Mouse (Mus musculus) kidney, embryonic 15.5 days (tissue): ENCODE measurements around the gene Adgrd1. TPM values are rescaled to one million over a fixed set of nuclear protein-coding genes. Genes with fewer than 3 reads are reported as not detected.

ENCODE experiments used
- ATAC-seq: fragments of 200-750 bp; cut with Nextera tagmentation; replicated peaks from 2 replicates; pipeline ENCODE4 v1.8.0; 2017; ENCODE audit warnings: moderate TSS enrichment; ENCODE audit not compliant: low FRiP score
- H3K27ac ChIP-seq: fragments of 300-500 bp; sonication (generic); 2 replicates; pipeline ENCODE4 v1.5.1; 2015; ENCODE audit warnings: mild to moderate bottlenecking, inconsistent platforms
- H3K27me3 ChIP-seq: fragments of 300-500 bp; sonication (generic); 2 replicates; pipeline ENCODE4 v1.6.1; 2015; ENCODE audit warnings: inconsistent platforms
- H3K36me3 ChIP-seq: fragments of 300-500 bp; sonication (generic); 2 replicates; pipeline ENCODE4 v1.6.1; 2015; ENCODE audit warnings: inconsistent platforms
- H3K4me1 ChIP-seq: fragments of 300-500 bp; sonication (generic); 2 replicates; pipeline ENCODE4 v1.6.1; 2015; ENCODE audit warnings: inconsistent platforms
- H3K4me2 ChIP-seq: fragments of 300-500 bp; sonication (generic); 2 replicates; pipeline ENCODE4 v1.6.1; 2015; ENCODE audit warnings: moderate library complexity, mild to moderate bottlenecking, inconsistent platforms
- H3K4me3 ChIP-seq: fragments of 300-500 bp; sonication (generic); replicated peaks from 2 replicates; pipeline ENCODE4 v1.5.1; 2015; ENCODE audit warnings: mild to moderate bottlenecking, inconsistent platforms
- H3K9ac ChIP-seq: fragments of 300-500 bp; sonication (generic); 2 replicates; pipeline ENCODE4 v1.6.1; 2015; ENCODE audit warnings: mild to moderate bottlenecking, inconsistent platforms
- H3K9me3 ChIP-seq: fragments of 300-500 bp; sonication (generic); replicated peaks from 2 replicates; pipeline ENCODE4 v1.6.1; 2016; ENCODE audit warnings: inconsistent platforms
- WGBS: fragments of 180-500 bp; shearing (Covaris S2); methylation state at CpG from one replicate; pipeline ENCODE4 v1.1.7; 2015; ENCODE audit warnings: mixed read lengths; 5-methylcytosine and 5-hydroxymethylcytosine counted together
- polyA plus RNA-seq: library from polyadenylated mRNA; unstranded; fragments of >200 nt; fragmentation: Nextera tagmentation; extraction: Ambion mirVana; gene quantifications from 2 replicates; pipeline ENCODE4 v1.2.1, GENCODE M21; 2015

The Adgrd1 gene
- polyA plus RNA-seq, 1 experiment from 2014 or later, result 1.8 TPM

DNA sequence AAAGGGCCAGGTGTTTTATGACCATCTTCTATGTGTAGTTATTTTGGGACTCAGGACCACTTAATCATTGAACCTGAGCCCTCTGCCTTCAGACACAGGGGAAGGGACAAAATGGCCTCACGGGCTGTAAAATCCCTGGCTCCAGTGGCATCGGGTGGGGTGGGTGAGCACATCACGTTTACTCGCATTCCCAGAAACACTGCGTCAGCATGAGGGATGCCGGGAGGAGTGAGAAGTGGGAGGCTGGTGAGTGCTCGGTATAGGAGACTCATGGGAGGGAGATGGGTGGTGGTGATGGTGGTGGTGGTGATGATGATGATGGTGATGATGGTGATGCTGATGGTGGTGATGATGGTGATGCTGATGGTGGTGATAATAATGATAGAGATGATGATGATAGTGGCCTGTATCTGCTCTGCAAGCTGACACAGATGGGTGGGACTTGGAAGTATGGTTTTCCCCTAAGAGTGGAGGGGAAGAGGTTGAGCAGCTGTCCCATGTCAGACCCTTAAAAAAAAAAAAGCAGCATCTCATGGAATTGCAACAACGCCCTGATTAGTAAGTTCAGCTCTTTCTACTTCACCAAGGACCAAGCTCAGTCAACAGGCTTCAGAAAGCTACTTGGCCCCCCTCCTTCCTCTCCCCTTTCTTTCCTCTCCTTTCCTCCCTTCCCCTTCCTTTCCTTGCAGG, 29.9 kb upstream of the Adgrd1 start:
- H3K4me1 ChIP-seq, result peaks cover 37% of the 10 kb centered on the region
- H3K36me3 ChIP-seq, result no peaks in the 10 kb centered on the region
- H3K4me2 ChIP-seq, result no peak overlapping the region
- no peak overlapping the region for H3K27ac ChIP-seq
- peaks cover 25% of the 10 kb centered on the region for H3K27me3 ChIP-seq
- no peaks in the 10 kb centered on the region for H3K9me3 ChIP-seq
- WGBS, result 43% methylated on average over 8 of the region's 8 CpGs
- H3K4me3 ChIP-seq, result no peak overlapping the region
- no peak for ATAC-seq
- H3K9ac ChIP-seq, result no peak overlapping the region

DNA sequence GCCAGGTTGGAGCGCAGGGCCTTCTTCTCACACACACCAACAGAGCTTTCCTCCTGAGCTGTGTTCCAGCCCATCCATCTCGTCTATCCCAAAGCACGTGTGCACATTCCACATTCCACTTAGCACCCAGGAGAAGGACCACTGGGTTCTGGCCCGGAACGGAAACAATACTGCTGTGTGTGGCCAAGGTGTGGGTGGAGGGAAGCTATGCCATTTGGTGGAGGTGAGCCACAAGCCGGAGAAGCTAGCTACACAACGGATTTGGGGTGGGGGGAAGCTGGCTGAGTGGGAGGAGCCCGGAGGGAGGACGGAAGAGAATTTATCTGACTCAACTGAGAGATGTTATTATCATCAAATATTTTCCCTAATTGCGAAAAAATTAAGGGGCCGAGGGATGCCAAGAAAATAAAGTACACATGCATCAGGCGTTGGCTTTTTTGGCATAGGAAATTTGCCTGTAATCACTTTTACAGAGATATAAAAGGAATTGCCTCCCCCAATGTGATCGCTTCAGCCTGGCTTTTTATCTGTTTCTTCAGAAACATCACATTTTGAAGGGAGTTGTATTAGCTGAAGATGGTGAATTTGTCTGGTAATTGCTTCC, 29.2 kb upstream of the Adgrd1 start:
- no peak overlapping the region for H3K4me2 ChIP-seq
- WGBS, result 56% methylated on average over 13 of the region's 13 CpGs
- H3K4me1 ChIP-seq, result peaks cover 37% of the 10 kb centered on the region
- ATAC-seq, result no peak
- no peaks in the 10 kb centered on the region for H3K36me3 ChIP-seq
- no peak overlapping the region for H3K4me3 ChIP-seq
- peaks cover 19% of the 10 kb centered on the region for H3K27me3 ChIP-seq
- no peaks in the 10 kb centered on the region for H3K9me3 ChIP-seq
- H3K9ac ChIP-seq, result no peak overlapping the region
- H3K27ac ChIP-seq, result no peak overlapping the region

DNA sequence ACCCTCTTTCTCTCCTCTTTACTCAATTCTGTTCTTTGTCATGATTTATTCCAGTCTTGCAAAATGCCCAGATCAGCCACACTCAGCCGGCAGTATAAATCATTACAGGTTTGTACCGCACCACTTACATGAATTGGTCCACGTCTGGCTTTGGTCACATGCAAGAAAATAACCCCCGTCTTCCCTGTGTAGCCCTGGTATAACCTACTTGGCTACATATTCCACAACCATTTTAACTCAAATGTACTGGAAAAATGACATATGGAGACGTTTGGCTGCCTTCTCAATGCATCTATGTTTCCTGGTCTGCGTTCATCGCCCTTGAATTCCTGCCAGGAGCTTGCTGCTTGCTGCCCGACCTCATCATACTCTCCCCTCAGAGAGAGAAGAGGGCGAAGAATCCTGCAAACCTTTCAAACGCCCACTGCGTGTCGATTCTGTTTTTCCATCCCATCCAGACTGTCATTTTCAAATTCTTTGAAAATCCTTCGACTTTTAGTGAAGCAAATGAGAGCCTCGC, 24.7 kb upstream of the Adgrd1 start:
- no peaks in the 10 kb centered on the region for H3K36me3 ChIP-seq
- H3K4me2 ChIP-seq, result no peak overlapping the region
- H3K27ac ChIP-seq, result no peak overlapping the region
- no peaks in the 10 kb centered on the region for H3K9me3 ChIP-seq
- no peak overlapping the region for H3K4me3 ChIP-seq
- H3K9ac ChIP-seq, result no peak overlapping the region
- H3K4me1 ChIP-seq, result peaks cover 11% of the 10 kb centered on the region
- whole genome bisulfite sequencing, result 72% methylated on average over 14 of the region's 14 CpGs
- ATAC-seq, result no peak
- H3K27me3 ChIP-seq, result 0 out of 2 replicates have a peak, but pooled peaks cover 5% of the 10 kb centered on the region

DNA sequence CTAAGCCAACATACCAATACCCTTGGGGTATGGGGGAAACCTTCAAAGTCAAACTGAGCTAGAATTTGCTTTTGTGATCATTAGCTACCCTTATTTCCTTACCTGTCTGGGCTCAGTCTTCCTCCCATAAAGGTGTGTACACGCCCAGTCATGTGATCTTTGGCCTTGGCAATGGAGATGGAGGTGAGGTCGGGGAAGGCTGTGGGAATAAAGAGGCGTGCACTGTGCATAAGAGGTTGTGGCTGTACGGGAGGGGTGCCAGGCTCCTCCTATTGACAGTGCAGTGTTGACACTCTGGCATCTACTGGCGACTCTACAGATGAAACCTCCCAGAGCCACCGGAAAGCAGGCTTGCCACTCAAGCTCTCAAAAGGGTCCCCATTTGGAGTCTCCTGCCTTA, 23.1 kb upstream of the Adgrd1 start:
- ATAC-seq, result no peak
- WGBS, result 83% methylated on average over 6 of the region's 6 CpGs
- Histone ChIP-seq H3K36me3 (no peaks in the 10 kb centered on the region), H3K27ac (no peak overlapping the region), H3K4me2 (no peak overlapping the region), H3K4me1 (peaks cover 5% of the 10 kb centered on the region), H3K27me3 (0 out of 2 replicates have a peak, but pooled peaks cover 5% of the 10 kb centered on the region), H3K9ac (no peak overlapping the region), H3K4me3 (no peak overlapping the region), H3K9me3 (no peaks in the 10 kb centered on the region)

DNA sequence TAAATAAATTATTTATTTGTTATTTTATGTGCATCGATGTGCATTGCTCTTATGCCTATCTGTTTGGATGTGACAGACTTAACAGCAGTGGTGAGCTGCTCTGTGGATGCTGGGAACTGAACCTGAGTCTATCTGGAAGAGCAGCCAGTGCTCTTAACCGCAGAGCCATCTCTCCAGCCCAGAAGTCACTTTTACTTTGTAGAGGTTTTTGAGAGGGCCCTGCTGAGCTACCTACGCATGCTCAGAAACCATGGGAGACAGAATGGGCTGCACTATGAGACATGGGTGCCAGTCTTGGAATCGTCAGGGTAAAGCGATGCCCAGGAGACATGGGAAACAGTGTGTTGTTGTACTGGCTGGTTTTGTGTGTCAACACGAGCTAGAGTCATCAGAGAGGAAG, 20.5 kb upstream of the Adgrd1 start:
- H3K9me3 ChIP-seq, result no peaks in the 10 kb centered on the region
- H3K27ac ChIP-seq, result no peak overlapping the region
- no peak overlapping the region for H3K4me3 ChIP-seq
- 0 out of 2 replicates have a peak, but pooled peaks cover under 1% of the 10 kb centered on the region for H3K27me3 ChIP-seq
- no peaks in the 10 kb centered on the region for H3K36me3 ChIP-seq
- ATAC-seq, result no peak
- H3K4me2 ChIP-seq, result no peak overlapping the region
- no peak overlapping the region for H3K9ac ChIP-seq
- 91% methylated on average over 6 of the region's 6 CpGs for WGBS
- H3K4me1 ChIP-seq, result 0 out of 2 replicates have a peak, but pooled peaks cover under 1% of the 10 kb centered on the region

- Histone ChIP-seq H3K4me3 (no peak overlapping the region), H3K27ac (no peak overlapping the region), H3K9ac (no peak overlapping the region), H3K4me2 (no peak overlapping the region), H3K9me3 (no peaks in the 10 kb centered on the region), H3K4me1 (no peaks in the 10 kb centered on the region), H3K36me3 (no peaks in the 10 kb centered on the region), H3K27me3 (no peaks in the 10 kb centered on the region)
- no peak for ATAC-seq
- 89% methylated on average over 5 of the region's 5 CpGs for WGBS
Measured at GRCm38 (mm10) chr5:129077240-129077639, 19.3 kb upstream of the Adgrd1 start.

DNA sequence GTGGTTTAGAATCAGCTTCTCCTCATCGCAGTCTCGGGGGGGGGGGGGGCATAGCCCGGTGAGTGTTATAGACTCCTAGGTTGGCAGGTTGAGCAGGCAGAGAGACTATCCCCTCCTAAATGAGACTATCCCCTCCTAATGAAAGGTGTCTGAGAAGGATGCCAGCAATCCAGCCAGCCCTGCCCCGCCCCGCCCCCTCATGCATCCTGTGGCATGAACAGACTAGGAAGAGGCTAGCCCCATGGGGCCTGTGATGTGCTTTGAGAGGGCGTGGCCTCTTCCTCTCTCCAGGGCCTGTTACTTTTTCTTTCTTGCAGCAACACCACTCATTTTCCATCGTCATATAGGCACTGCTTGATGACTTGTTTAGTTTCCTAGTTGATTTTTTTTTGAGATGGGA, 15.0 kb upstream of the Adgrd1 start:
- no peaks in the 10 kb centered on the region for H3K36me3 ChIP-seq
- 87% methylated on average over 7 of the region's 7 CpGs for WGBS

DNA sequence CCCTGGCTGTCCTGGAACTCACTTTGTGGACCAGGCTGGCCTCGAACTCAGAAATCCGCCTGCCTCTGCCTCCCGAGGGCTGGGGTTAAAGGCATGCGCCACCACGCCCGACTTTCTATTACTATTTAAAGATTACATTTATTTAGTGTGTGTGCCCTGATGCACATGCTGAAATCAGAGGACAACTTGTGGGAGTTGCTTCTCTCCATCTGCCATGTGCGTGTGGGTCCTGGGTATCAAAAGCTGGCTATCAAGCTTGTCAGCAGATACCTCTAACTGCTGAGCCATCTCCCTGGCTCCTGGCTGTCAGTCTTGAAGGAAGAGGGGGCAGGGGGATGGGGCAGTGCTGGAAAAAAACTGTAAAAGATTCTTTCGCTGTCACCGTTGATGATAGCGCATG, 11.4 kb upstream of the Adgrd1 start:
- WGBS, result 93% methylated on average over 10 of the region's 10 CpGs
- Histone ChIP-seq H3K27ac (no peak overlapping the region), H3K36me3 (no peaks in the 10 kb centered on the region), H3K27me3 (0 out of 2 replicates have a peak, but pooled peaks cover 3% of the 10 kb centered on the region), H3K4me2 (no peak overlapping the region), H3K4me3 (no peak overlapping the region), H3K9me3 (no peaks in the 10 kb centered on the region), H3K4me1 (no peaks in the 10 kb centered on the region), H3K9ac (no peak overlapping the region)
- no peak for ATAC-seq

More for the DNA sequence above, 15.0 kb upstream of the Adgrd1 start:
- no peak overlapping the region for H3K9ac ChIP-seq
- no peaks in the 10 kb centered on the region for H3K27me3 ChIP-seq
- no peaks in the 10 kb centered on the region for H3K4me1 ChIP-seq
- H3K9me3 ChIP-seq, result no peaks in the 10 kb centered on the region
- no peak overlapping the region for H3K27ac ChIP-seq
- H3K4me3 ChIP-seq, result no peak overlapping the region
- no peak for ATAC-seq
- H3K4me2 ChIP-seq, result no peak overlapping the region

GRCm38 (mm10) chr5:129092345-129093065, 4.0 kb upstream of the Adgrd1 start:
- no peak overlapping the region for H3K27ac ChIP-seq
- no peaks in the 10 kb centered on the region for H3K36me3 ChIP-seq
- H3K9me3 ChIP-seq, result no peaks in the 10 kb centered on the region
- no peak overlapping the region for H3K9ac ChIP-seq
- no peak overlapping the region for H3K4me2 ChIP-seq
- H3K4me3 ChIP-seq, result no peak overlapping the region
- no peak; the same call in 1 of the 2 replicates for ATAC-seq
- peaks cover 9% of the 10 kb centered on the region; the same call in 1 of the 2 replicates for H3K27me3 ChIP-seq
- WGBS, result 50% methylated on average over 10 of the region's 10 CpGs
- peaks cover 22% of the 10 kb centered on the region for H3K4me1 ChIP-seq

- no peak overlapping the region for H3K9ac ChIP-seq
- peaks cover 22% of the 10 kb centered on the region for H3K4me1 ChIP-seq
- no peak for ATAC-seq
- no peaks in the 10 kb centered on the region for H3K36me3 ChIP-seq
- H3K4me3 ChIP-seq, result no peak overlapping the region
- no peak overlapping the region for H3K4me2 ChIP-seq
- H3K27ac ChIP-seq, result no peak overlapping the region
- H3K27me3 ChIP-seq, result peaks cover 11% of the 10 kb centered on the region; the same call in 1 of the 2 replicates
- 53% methylated on average over 4 of the region's 4 CpGs for WGBS
- H3K9me3 ChIP-seq, result no peaks in the 10 kb centered on the region
Measured at GRCm38 (mm10) chr5:129093158-129093557, 3.4 kb upstream of the Adgrd1 start.

DNA sequence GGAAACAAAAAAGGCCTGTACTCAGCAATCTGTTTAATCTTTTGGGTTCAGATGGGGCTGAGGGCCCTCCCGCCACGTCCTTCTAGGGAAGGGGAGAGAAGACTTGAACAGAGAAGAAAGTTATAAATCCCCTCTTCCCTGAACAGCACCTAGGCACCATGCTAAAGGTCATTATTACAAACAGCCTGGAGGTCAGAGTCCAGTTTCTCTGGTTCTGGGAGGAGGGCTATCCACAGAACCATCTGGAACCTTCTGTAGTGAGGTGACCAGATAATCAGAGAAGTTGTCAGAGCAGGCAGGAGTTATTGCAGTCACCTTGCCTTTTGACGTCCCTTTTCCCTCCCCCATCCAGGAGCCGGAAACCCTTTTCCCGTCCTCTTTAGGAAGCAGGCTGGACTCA, 2.3 kb upstream of the Adgrd1 start:
- Histone ChIP-seq H3K36me3 (no peaks in the 10 kb centered on the region), H3K4me1 (peaks cover 22% of the 10 kb centered on the region), H3K27ac (no peak overlapping the region), H3K27me3 (peaks cover 13% of the 10 kb centered on the region), H3K4me2 (no peak overlapping the region), H3K9me3 (no peaks in the 10 kb centered on the region), H3K4me3 (no peak overlapping the region), H3K9ac (no peak overlapping the region)
- ATAC-seq, result no peak
- WGBS, result 46% methylated on average over 5 of the region's 5 CpGs

- Histone ChIP-seq H3K4me3 (no peak overlapping the region), H3K9me3 (no peaks in the 10 kb centered on the region), H3K27ac (no peak overlapping the region; the same call in 1 of the 2 replicates), H3K27me3 (peaks cover 6% of the 10 kb centered on the region; the same call in 1 of the 2 replicates), H3K36me3 (no peaks in the 10 kb centered on the region), H3K4me1 (peaks cover 9% of the 10 kb centered on the region; the same call in 1 of the 2 replicates), H3K4me2 (no peak overlapping the region), H3K9ac (no peak overlapping the region)
- 17% methylated on average over 4 of the region's 4 CpGs for WGBS
- peak; percentile 75 for ATAC-seq
Measured at GRCm38 (mm10) chr5:129104043-129104442, 7.5 kb downstream of the Adgrd1 start.
